Mouse (Mus musculus) mouse trophoblast stem cell (cell line): ENCODE data around the gene Actrt3.
"Not testable (repeated sequence)": the region's sequence is repeated elsewhere in the genome, so short reads cannot be mapped to it uniquely, and the experiment has no call there.

Source experiments
- in situ Hi-C, 2 experiments: fragments of 300-500 bp; cut with MseI, MboI; formaldehyde crosslinking; loops; 2 replicates in 1 of 2; 3 replicates in 1 of 2; pipeline ENCODE4 v1.15.1; 2025

Gene Actrt3

DNA sequence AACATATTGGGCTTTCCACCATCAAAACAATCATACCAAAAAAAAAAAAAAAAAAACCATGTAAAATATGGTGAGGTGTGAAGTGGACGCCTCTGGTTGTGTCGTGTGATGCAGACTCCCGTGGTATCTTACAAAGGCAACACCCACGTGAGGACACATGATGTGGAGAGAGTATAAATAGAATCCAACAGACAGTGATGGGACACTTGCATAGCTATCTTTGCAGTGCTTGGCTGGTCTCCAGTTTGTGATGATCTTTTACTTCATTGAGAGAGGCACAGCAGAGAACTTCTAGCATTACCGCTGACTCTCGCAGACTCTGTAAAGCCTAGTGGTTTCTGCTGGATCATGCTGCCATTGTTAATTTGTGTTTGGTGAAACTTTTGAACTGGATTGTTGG, 10.9 kb downstream of the Actrt3 start:
- in situ Hi-C loops, result no loop called here

DNA sequence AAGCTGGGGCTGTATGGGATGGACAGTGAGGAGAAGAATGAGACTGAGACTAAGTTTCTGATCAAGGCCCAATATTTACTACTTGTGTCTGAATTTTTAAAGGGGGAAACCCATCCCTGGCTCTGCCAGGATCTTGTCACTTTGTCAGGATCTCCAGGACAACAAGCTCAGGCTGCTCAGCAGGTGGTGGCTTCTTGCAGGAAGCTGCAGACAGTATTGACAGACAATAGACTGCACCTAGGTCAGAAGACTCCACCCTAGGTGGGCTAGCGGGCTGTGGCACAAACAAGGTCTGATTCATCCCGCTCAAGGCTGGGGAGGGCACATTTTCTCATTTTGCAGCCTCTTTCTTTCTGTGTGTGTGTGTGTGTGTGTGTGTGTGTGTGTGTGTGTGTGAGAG, 26.2 kb downstream of the Actrt3 start:
- in situ Hi-C loops, result no loop called here

DNA sequence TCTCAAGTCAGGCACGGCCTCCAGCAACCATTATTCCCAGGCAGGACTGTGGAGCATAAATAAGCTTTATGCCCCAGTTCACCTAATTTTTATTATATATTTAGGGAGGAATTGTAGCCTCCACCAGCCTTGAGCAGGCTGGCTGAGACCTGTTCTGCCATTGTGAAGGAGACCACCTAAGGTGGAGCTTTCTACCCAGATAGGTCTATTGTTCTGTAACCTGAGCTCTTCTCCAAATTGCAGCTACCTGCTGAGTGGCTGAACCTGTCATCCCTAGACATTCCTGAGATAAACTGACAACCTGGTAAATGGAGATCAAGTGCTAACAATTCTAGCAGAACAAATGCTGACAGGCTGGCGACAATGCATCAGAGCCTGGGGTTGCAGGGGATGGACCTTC, 33.4 kb downstream of the Actrt3 start:
- in situ Hi-C loops, result not testable (repeated sequence)

DNA sequence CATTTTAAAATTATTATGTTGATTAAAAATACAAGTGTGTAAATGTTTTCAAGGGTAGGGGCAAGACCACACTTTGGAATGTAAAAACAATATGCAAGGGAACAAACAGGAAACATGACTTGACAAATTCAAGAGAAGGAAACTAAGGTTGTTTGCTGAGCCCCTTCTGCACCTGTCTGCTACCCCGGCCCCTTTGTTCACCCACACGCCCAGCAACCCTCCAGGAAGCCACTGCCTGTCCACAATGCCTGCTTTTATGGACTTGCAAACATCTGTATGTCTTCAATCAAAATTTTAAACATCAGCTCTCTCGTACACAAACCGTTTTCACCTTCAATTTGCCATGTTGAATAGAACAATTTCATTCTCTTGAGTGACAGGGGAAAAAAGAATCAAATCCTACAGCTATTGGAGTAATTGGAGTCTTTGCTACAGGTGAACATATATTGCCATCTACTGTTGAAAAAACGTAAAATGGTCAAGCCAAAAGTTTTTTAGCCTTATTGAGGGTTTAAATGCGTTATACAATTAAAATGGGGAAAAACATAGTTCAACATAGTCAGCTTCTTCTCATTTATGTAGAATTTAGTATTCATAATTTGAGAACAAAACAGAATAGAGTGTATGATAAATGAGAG, 38.9 kb downstream of the Actrt3 start:
- in situ Hi-C loops, result no loop called here

DNA sequence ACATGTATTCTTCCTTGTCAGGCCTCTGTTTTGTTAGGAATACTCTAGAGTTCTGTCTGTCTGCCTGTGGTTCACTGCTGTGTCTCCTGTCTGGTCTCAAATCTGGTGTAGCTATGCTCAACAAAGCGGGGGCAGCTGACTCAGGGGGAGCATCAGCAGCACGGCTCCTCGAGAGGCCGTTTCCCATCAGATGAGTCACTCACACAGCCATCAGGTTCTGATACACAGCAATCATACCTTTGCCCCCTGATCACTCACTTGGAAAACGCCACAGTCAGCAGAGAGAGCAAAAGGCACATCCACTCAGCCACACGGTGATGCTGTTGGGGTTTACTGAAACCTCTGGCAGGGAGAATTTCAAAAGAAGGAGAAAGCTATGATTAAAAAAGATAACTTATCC, 46.0 kb downstream of the Actrt3 start:
- in situ Hi-C loops, result no loop called here

DNA sequence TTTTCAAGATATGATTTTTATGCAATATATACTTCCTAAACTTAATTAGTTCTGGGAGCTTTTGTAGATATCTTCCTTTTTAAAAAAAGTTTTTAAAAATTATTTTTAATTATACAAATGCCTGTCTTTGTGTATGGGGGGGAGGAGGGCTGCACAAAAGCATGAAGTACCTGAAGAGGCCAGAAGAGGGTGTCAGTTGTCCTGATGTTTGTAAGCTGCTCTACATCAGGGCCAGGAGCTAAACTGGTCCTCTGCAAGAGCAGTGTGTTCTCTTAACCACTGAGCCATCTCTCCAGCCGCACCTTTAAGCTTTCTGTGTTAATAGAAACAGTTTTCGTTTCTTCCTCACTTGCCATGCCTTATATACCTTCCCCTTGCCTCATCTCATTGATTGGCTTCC, 49.5 kb downstream of the Actrt3 start:
- in situ Hi-C loops, result no loop called here

DNA sequence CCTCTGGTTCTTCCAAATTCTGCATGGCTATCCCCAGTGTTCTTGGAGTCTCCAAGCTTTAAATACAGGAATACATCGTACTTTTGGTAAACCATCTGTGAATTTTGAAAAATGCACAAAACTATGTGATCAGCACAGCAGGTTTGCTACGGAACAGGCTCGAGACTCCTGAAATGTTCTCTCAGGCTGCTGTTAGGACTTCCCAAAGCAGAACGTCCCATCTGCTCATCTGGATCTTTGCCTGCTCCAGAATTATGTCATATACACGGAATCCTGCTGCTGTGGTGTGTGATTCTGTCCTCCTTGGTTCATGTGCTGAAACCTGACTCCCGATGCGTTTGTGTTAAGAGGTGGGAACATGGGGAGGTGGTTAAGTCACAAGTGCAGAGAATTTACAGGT, 50.8 kb downstream of the Actrt3 start:
- in situ Hi-C loops, result no loop called here

DNA sequence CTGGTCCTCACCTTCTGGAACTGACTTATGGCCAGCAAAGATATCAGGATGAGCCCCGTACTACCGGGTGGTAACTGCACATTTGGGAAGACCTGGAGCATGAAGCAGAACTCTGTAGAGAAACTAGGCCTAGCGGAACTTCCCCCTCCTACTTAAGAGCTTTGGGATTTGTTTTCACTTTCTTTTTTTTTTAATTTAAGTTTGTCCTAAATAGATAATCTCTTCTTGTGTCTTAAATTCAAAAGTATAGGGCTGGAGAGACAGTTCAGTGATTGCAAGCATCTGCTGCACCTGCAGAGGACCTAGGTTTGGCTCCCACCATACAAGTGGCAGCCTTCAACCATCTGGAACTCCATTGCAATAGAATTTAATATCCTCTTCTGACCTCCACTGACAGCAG, 51.8 kb downstream of the Actrt3 start, which contains the start of gene Mecom:
Gene Mecom, minus strand, starts transcription at position 101 of the 400 bp plus-strand sequence.
- in situ Hi-C loops, result no loop called here
